In the genomic region with DNA sequence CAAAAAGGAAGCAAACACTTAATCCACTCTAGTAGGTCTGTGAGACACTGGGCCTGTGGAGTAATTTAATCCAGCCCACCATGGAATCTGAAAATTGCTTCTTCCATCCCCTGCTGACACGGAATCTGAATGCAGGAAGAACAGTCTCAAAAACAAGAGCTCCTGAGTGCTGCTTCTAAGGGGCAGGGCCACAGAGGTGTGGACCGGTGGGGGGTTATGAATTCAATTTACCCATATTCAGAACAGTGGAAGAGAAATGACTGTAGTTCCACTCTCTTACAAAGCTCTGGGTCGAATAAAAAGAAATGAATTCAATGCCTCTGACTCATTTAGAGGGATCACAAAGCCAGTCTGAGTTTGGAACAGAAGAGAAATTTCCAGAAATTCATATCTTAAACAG, we compare ENCODE assay signal across 20 mouse cellular contexts.
"Had no signal": no experiment of that assay in that cellular context is flagged by ENCODE, and none has a peak within 500 bp of the region (broad histone marks: within the 10 kb centered on the region; RNA-seq: fewer than 3 reads in every experiment).

No protein-coding gene starts in this region.

- H3K4me2 ChIP-seq: lung, embryonic 15.5 days; midbrain, embryonic 11.5 days; neural tube, embryonic 12.5 days had no signal

- H3K36me3 ChIP-seq: lung, embryonic 15.5 days; neural tube, embryonic 12.5 days had no signal

- H3K9ac ChIP-seq: liver, postnatal 0 days; lung, embryonic 15.5 days; neural tube, embryonic 12.5 days had no signal

- H3K4me1 ChIP-seq: lung, embryonic 15.5 days; megakaryocyte, embryonic 14.5 days; neural tube, embryonic 12.5 days had no signal

- DNase-seq: liver, postnatal 0 days; lung, adult 2 months; lung, postnatal 14 days; lung, postnatal 36 days; midbrain, embryonic 14.5 days; retina, postnatal 1 day; right cerebral cortex, adult 18-20 months; right cerebral cortex, postnatal 25 days; right cerebral cortex, postnatal 4 days; spleen, adult 18-20 months; thymus, adult 18-20 months; thymus, postnatal 25 days; thymus, postnatal 4 days had no signal

- H3K9me3 ChIP-seq: lung, embryonic 15.5 days; megakaryocyte, embryonic 14.5 days; neural tube, embryonic 12.5 days had no signal

- H3K4me3 ChIP-seq: lung, embryonic 15.5 days; megakaryocyte, embryonic 14.5 days; neural tube, embryonic 12.5 days had no signal

- H3K27me3 ChIP-seq: lung, embryonic 15.5 days; megakaryocyte, embryonic 14.5 days; neural tube, embryonic 12.5 days had no signal

- H3K27ac ChIP-seq: lung, embryonic 15.5 days; macrophage; neural tube, embryonic 12.5 days had no signal

- ATAC-seq: liver, postnatal 0 days; lung, postnatal 0 days; midbrain, embryonic 16.5 days had no signal
